ENCODE assay signal across 9 mouse cellular contexts in genomic region chr7:76889416-76890209, GRCm38 (mm10).
DNase-seq lines count a peak whose midpoint lies in the region; ATAC-seq lines count a peak whose summit lies in the region.
"Had no signal": no experiment of that assay in that cellular context is flagged by ENCODE, and none has a peak within 500 bp of the region (broad histone marks: within the 10 kb centered on the region; RNA-seq: fewer than 3 reads in every experiment).

No protein-coding gene starts in this region.

- H3K9ac ChIP-seq in forebrain, embryonic 14.5 days (ENCODE audit: low read length), result no peak overlapping the region

- H3K27me3 ChIP-seq in forebrain, embryonic 14.5 days (replicated peaks; ENCODE audit: control insufficient read depth, insufficient read depth, low read length), result no peaks in the 10 kb centered on the region

- peak overlapping the region; percentile 36 for H3K4me2 ChIP-seq in forebrain, embryonic 14.5 days (ENCODE audit: low read length)

- peak; percentile 35 to 38 for DNase-seq in cerebellum, postnatal 14 days
- DNase-seq in cerebellum, adult 11 months, result no peak
- DNase-seq in forebrain, embryonic 14.5 days (ENCODE audit: low spot score), result peak; percentile 73
- peak; percentile 9 to 11 for DNase-seq in left cerebral cortex, postnatal 14 days (ENCODE audit: low spot score in 2 of 2)
- DNase-seq in retina, embryonic 14.5 days (ENCODE audit: low spot score), result peak; percentile 72
- DNase-seq in adipocyte (ENCODE audit: low spot score), result no peak
- DNase-seq in spleen, postnatal 4 days (ENCODE audit: low spot score in 2 of 2), result no peak

- H3K4me3 ChIP-seq in forebrain, embryonic 14.5 days (ENCODE audit: low read depth, low read length), result peak overlapping the region; percentile 3; the same call in 1 of the 2 replicates
- H3K4me3 ChIP-seq: heart, embryonic 10.5 days had no signal

- no peaks in the 10 kb centered on the region for H3K4me1 ChIP-seq in forebrain, embryonic 14.5 days (ENCODE audit: control insufficient read depth, insufficient read depth, low read length)
- H3K4me1 ChIP-seq: heart, embryonic 10.5 days had no signal

- H3K27ac ChIP-seq in forebrain, embryonic 14.5 days (ENCODE audit: low read depth, low read length), result no peak overlapping the region
- H3K27ac ChIP-seq: heart, embryonic 10.5 days had no signal

- no peaks in the 10 kb centered on the region for H3K9me3 ChIP-seq in forebrain, embryonic 14.5 days (replicated peaks; ENCODE audit: control insufficient read depth, low read length)
- H3K9me3 ChIP-seq: heart, embryonic 10.5 days had no signal

- 28% methylated on average over 22 of the region's 22 CpGs for WGBS in forebrain, embryonic 14.5 days

- peak; percentile 66 for ATAC-seq in forebrain, embryonic 14.5 days
- ATAC-seq in CD4-positive, CD25-positive, alpha-beta regulatory T cell, adult 4 months, result no peak

- no peaks in the 10 kb centered on the region for H3K36me3 ChIP-seq in forebrain, embryonic 14.5 days (ENCODE audit: control insufficient read depth, insufficient read depth, low read length)
- H3K36me3 ChIP-seq: heart, embryonic 10.5 days had no signal

- intact Hi-C loops in left cerebral cortex, postnatal 14 days (cut with DNase I), result no loop called here

Comparison
In these comparisons a context has a peak if more than half of its experiments do, and no peak if none do; other contexts are left out.
1. DNase-seq: peak in cerebellum, postnatal 14 days (2 of 2), forebrain, embryonic 14.5 days (single experiment), left cerebral cortex, postnatal 14 days (2 of 2) and retina, embryonic 14.5 days (single experiment); none in cerebellum, adult 11 months (single experiment), adipocyte (single experiment) and spleen, postnatal 4 days (0 of 2).